Mouse (Mus musculus): Measurements from ENCODE around the gene Tgm2. TPM values are rescaled to one million over a fixed set of nuclear protein-coding genes. Genes with fewer than 3 reads are reported as not detected.
A peak's percentile ranks its signal among the peaks of the same experiment; 100 is the strongest.

Gene Tgm2
- polyA plus RNA-seq, 1 experiment from 2014 or later = 93.1 TPM

DNA sequence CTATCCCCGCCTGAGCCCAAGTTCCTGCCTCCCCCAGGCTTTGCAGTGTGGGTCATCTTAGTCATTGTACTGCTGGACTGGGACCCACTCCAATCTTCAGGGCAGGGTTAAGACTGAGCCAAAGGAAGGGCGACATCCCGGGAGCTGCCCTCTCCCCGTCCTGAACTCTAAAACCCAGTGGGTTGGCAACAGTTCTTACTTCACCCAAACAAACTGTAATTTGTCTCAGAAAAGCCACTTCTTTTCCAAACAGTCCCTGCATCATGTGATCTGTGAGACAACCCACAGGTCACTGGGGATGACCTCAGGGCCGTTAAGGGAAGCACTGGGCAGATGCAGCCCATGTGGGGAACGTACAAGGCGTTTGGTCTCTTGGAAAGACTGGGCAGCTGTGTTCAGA, 10.0 kb downstream of the Tgm2 start:
- H3K9ac ChIP-seq = no peak overlapping the region
- ATAC-seq (ENCODE audit: insufficient read depth, low FRiP score, low read depth) = no peak
- no peaks in the 10 kb centered on the region for H3K27me3 ChIP-seq (replicated peaks)
- peaks cover 5% of the 10 kb centered on the region; the same call in 1 of the 2 replicates for H3K36me3 ChIP-seq
- 0 out of 2 replicates have a peak overlapping the region, but pooled peaks have one; percentile 11 for H3K27ac ChIP-seq
- peaks cover 23% of the 10 kb centered on the region for H3K4me1 ChIP-seq
- H3K9me3 ChIP-seq = no peaks in the 10 kb centered on the region
- 37% methylated on average over 7 of the region's 7 CpGs for WGBS
- H3K4me3 ChIP-seq (replicated peaks) = no peak overlapping the region
- H3K4me2 ChIP-seq = no peak overlapping the region

DNA sequence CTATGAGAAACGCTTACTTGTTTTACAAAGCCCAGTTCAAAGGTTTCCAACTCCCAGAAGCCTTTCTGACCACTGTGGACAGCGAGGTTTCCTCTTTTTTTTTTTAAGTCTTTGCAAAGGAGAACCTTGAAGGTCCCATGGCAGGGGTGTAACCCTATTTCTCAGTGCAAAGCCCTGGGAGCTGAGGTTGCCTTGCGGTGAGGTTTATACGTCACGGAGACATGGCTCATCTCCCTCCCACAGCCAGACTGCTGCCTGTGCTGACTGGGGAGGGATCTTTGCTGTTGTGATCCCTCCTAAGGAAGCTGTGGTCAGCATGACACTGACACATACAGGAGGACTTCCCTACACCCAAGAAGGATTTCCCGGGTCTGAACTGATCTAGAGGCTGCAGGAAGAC, 13.2 kb downstream of the Tgm2 start:
- H3K36me3 ChIP-seq = peaks cover 5% of the 10 kb centered on the region; the same call in 1 of the 2 replicates
- no peak overlapping the region for H3K9ac ChIP-seq
- H3K4me2 ChIP-seq = no peak overlapping the region
- no peaks in the 10 kb centered on the region for H3K9me3 ChIP-seq
- no peak for ATAC-seq (ENCODE audit: insufficient read depth, low FRiP score, low read depth)
- 75% methylated on average over 6 of the region's 6 CpGs for WGBS
- no peak overlapping the region for H3K4me3 ChIP-seq (replicated peaks)
- H3K27ac ChIP-seq = no peak overlapping the region
- no peaks in the 10 kb centered on the region for H3K27me3 ChIP-seq (replicated peaks)
- H3K4me1 ChIP-seq = peaks cover 12% of the 10 kb centered on the region

DNA sequence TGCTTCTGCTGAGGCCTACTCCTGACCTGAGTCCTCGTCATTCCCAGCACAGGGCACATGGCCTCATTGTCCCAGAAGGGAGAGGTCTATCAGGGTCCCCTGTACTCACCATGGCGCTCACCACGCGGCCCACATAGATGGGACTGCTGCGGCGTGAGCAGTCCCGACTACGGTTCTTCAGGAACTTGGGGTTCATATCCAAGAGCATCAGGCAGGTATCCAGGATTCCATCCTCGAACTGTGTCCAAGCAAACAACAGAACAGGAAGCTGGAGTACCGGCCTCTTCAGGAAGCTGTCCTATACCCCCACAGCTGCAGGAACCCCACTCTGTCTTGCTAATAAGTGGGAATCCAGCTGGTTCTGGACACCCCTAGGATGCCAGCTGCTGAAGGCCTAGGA, 13.9 kb downstream of the Tgm2 start:
- Histone ChIP-seq H3K4me2 (no peak overlapping the region), H3K9ac (no peak overlapping the region), H3K4me1 (peaks cover 7% of the 10 kb centered on the region), H3K4me3 (replicated peaks) (no peak overlapping the region), H3K9me3 (no peaks in the 10 kb centered on the region), H3K27ac (no peak overlapping the region), H3K36me3 (peaks cover 10% of the 10 kb centered on the region), H3K27me3 (replicated peaks) (no peaks in the 10 kb centered on the region)
- ATAC-seq (ENCODE audit: insufficient read depth, low FRiP score, low read depth) = no peak
- 86% methylated on average over 10 of the region's 10 CpGs for WGBS

DNA sequence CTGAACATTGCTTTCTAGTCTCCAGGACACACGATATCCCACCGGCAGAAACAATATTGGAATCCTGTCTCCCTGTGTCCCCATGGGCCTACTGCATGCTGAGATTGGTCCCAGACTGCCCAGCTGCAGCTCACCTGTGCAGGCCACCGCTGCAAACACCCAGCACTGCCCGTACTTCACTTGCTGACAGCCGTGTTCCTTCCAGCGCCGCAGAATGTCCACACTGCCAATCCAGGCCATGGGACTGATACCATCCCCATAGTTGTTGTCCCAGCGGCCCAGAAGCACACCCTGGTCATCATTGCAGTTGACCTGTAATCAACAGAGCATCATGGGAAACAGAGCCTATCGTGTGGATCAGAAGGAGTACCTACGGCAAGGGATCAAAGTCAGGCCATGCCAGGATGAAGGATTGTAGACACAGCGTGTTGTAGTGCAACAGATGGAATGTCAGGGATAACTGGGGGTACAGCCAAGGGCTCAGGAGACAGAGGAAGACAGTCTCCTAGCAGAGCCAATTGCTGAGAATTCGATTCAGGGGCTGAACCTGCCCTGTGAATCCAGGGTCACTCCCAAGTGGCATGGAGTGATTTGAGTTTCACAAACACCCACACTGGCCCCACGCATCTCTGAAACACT, 14.9 kb downstream of the Tgm2 start:
- H3K36me3 ChIP-seq = peaks cover 16% of the 10 kb centered on the region
- H3K4me3 ChIP-seq (replicated peaks) = no peak overlapping the region
- H3K9ac ChIP-seq = no peak overlapping the region
- H3K27ac ChIP-seq = no peak overlapping the region
- 89% methylated on average over 13 of the region's 13 CpGs for WGBS
- H3K4me1 ChIP-seq = peaks cover 7% of the 10 kb centered on the region; the same call in 1 of the 2 replicates
- no peak for ATAC-seq (ENCODE audit: insufficient read depth, low FRiP score, low read depth)
- H3K4me2 ChIP-seq = no peak overlapping the region
- no peaks in the 10 kb centered on the region for H3K27me3 ChIP-seq (replicated peaks)
- H3K9me3 ChIP-seq = no peaks in the 10 kb centered on the region

DNA sequence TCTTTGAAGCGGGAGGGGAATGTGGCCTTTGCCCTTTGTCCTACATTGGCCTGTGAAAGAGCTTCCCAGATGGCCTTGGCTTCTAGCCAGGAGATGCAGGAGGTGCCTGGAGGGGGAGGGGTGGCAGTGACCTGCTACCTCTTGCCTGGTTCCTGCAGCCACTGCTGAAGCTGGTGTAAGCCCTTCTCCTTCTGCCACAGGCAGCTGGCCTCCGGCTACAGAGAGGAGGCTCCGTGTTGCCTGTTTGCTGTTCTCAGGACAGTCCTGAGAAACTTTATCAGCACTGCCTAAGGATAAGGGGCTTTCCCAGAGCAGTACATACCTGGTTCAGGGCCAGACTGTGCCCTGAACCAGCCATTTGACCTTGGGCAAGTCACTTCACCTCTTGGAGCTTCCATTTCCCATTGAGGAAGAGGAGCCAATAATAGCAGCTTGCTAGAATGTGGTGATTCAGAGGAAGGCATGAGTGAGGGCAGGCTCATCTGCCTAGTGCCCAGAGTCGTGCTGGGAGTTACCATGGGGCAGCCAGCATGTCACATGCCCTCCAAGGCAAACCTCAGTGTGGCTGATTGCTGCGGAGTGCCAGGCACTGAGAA, 15.7 kb downstream of the Tgm2 start:
- H3K27ac ChIP-seq = peak overlapping the region; percentile 26; the same call in 1 of the 2 replicates
- 48% methylated on average over 5 of the region's 5 CpGs for WGBS

DNA sequence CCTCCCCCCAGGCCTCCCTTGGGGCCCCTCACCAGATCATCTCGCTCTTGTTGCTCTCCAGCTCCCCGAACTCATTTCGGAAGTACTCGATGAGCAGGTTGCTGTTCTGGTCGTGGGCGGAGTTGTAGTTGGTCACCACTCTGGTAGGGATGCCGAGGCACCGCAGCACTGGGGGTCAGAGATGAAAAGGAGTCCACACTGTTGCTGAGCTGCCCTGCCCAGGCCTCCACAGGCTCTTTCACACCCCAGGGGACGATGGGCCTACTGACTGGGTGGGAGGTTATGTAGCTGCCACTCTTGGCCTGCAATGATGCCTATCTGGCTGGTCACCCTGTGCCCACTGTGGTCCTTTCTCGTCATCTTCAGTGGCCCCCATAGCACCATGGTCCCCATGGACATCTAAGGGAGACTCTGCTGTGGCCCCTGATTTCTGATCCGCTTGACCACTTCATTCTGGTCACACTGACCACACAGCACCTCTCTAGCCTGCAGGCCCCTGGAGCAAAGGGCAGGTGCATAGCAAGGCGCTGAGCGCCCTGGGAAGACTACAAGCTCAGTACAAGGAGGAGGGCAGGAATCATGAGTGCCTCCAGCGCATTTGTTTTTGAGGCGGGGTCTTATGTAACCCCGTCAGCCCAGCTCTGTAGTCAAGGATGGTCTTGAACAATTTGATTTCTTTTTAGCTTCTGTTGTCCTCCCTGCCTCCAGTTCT, 16.8 kb downstream of the Tgm2 start:
- no peak overlapping the region for H3K4me3 ChIP-seq (replicated peaks)
- H3K36me3 ChIP-seq = peaks cover 16% of the 10 kb centered on the region
- no peak overlapping the region for H3K27ac ChIP-seq
- no peaks in the 10 kb centered on the region for H3K27me3 ChIP-seq (replicated peaks)
- H3K4me2 ChIP-seq = no peak overlapping the region
- H3K9me3 ChIP-seq = no peaks in the 10 kb centered on the region
- no peak overlapping the region for H3K9ac ChIP-seq
- H3K4me1 ChIP-seq = peaks cover 7% of the 10 kb centered on the region; the same call in 1 of the 2 replicates
- 84% methylated on average over 16 of the region's 16 CpGs for WGBS
- no peak for ATAC-seq (ENCODE audit: insufficient read depth, low FRiP score, low read depth)

More for the DNA sequence above, 15.7 kb downstream of the Tgm2 start:
- no peak overlapping the region for H3K4me3 ChIP-seq (replicated peaks)
- peak; percentile 51 for ATAC-seq (ENCODE audit: insufficient read depth, low FRiP score, low read depth)
- H3K9me3 ChIP-seq = no peaks in the 10 kb centered on the region
- H3K9ac ChIP-seq = no peak overlapping the region
- peaks cover 21% of the 10 kb centered on the region for H3K36me3 ChIP-seq
- H3K4me1 ChIP-seq = peaks cover 7% of the 10 kb centered on the region; the same call in 1 of the 2 replicates
- no peaks in the 10 kb centered on the region for H3K27me3 ChIP-seq (replicated peaks)
- H3K4me2 ChIP-seq = no peak overlapping the region

DNA sequence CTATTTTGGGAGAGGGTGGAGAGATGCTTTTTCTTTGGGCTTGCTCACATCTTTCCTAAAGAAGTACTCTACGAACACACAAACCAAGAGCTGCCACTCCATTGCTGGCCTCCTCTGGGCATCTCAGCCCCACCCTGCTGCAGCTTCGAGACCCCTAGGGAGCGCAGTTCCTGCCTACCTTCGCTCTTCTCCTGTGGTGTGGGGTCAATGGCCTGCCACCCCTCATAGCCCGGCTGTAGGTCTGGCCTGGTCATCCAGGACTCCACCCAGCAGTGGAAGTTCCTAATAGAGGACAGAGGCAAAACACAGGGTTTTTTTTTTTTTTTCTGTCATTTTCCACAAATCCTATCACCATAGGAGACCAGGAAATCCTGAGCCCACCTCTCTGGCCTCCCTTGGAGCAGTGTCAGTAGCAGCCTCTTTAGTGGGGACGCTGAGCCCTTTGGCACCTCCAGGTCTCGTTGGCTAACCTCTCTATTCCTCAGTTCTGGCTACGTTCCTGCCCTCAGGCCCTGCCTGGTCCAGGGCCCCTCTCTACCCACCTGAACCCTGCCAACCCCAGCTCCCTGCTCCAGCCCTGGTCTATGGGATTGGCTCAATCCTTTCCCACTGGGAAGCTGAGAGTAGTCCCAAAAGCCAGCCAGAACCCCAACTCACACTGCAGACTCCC, 17.6 kb downstream of the Tgm2 start:
- Histone ChIP-seq H3K9me3 (no peaks in the 10 kb centered on the region), H3K9ac (no peak overlapping the region), H3K27ac (no peak overlapping the region), H3K36me3 (peaks cover 16% of the 10 kb centered on the region), H3K27me3 (replicated peaks) (no peaks in the 10 kb centered on the region), H3K4me2 (no peak overlapping the region), H3K4me3 (replicated peaks) (no peak overlapping the region), H3K4me1 (peaks cover 7% of the 10 kb centered on the region; the same call in 1 of the 2 replicates)
- 83% methylated on average over 8 of the region's 8 CpGs for WGBS
- ATAC-seq (ENCODE audit: insufficient read depth, low FRiP score, low read depth) = no peak

DNA sequence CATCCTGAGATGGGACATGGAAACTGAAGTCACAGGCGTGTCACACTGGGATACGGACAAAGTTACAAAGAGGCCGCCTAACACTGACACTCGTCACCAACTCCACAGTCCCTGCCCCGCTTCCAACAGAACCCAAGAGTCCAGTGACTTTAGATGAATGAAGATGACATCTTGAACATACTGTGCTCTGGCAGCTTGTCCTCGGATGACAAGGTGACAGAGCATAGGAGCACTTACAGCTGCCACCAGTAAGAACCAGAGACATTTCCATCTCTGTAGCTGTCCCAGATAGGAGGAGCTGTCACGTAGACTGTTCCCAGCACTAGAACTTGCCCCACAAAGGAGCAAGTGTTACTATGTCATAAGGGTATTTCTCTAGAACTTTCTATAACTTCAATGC, 18.4 kb downstream of the Tgm2 start:
- WGBS = 84% methylated on average over 7 of the region's 7 CpGs
- H3K4me2 ChIP-seq = no peak overlapping the region
- no peaks in the 10 kb centered on the region for H3K9me3 ChIP-seq
- H3K4me3 ChIP-seq (replicated peaks) = no peak overlapping the region
- no peaks in the 10 kb centered on the region for H3K27me3 ChIP-seq (replicated peaks)
- peaks cover 16% of the 10 kb centered on the region; the same call in 1 of the 2 replicates for H3K36me3 ChIP-seq
- no peak overlapping the region for H3K9ac ChIP-seq
- no peak for ATAC-seq (ENCODE audit: insufficient read depth, low FRiP score, low read depth)
- peaks cover 7% of the 10 kb centered on the region; the same call in 1 of the 2 replicates for H3K4me1 ChIP-seq
- no peak overlapping the region for H3K27ac ChIP-seq

DNA sequence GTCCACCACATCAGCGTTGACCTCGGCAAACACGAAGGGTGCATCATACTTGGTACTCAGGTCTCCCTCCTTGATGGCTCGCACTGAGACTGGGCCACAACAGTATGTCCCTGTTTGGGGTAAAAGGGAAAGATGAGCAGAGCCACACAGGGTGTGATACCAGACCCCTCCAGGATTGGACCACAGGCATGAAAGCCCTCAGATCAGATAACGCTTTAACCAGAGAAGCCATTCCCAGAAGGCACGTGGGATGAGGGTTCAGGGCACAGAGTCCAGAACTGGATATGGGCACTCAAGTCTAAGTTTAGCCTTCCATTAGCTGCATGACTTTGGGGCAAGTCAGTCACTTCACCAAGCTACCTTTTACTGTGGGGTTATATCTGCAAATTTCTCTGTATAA, 19.0 kb downstream of the Tgm2 start:
- no peak overlapping the region for H3K9ac ChIP-seq
- no peaks in the 10 kb centered on the region for H3K9me3 ChIP-seq
- H3K36me3 ChIP-seq = peaks cover 16% of the 10 kb centered on the region; the same call in 1 of the 2 replicates
- H3K4me1 ChIP-seq = peaks cover 7% of the 10 kb centered on the region; the same call in 1 of the 2 replicates
- H3K27me3 ChIP-seq (replicated peaks) = no peaks in the 10 kb centered on the region
- no peak for ATAC-seq (ENCODE audit: insufficient read depth, low FRiP score, low read depth)
- no peak overlapping the region for H3K4me3 ChIP-seq (replicated peaks)
- WGBS = 90% methylated on average over 6 of the region's 6 CpGs
- H3K4me2 ChIP-seq = no peak overlapping the region
- H3K27ac ChIP-seq = no peak overlapping the region

DNA sequence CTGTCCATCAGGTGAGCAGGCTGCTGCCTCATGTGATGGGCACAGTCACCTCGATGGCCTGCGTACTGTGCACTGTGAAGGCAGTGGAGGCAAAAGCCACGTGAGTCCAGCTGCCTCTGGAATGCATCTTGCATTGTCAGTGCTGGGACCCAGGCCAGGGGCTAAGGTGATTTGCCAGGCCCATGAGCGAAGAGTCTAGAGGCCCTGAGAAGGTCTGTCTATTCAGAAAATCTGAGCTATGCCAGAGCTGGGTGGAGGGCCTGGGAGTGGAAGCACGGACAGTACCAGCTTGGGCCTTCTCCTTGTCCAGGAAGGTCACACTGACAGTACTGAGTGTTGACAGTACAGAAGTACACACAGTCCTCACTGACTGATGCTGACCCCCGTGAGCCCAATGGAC, 23.4 kb downstream of the Tgm2 start:
- Histone ChIP-seq H3K9ac (no peak overlapping the region), H3K36me3 (peaks cover 19% of the 10 kb centered on the region)

DNA sequence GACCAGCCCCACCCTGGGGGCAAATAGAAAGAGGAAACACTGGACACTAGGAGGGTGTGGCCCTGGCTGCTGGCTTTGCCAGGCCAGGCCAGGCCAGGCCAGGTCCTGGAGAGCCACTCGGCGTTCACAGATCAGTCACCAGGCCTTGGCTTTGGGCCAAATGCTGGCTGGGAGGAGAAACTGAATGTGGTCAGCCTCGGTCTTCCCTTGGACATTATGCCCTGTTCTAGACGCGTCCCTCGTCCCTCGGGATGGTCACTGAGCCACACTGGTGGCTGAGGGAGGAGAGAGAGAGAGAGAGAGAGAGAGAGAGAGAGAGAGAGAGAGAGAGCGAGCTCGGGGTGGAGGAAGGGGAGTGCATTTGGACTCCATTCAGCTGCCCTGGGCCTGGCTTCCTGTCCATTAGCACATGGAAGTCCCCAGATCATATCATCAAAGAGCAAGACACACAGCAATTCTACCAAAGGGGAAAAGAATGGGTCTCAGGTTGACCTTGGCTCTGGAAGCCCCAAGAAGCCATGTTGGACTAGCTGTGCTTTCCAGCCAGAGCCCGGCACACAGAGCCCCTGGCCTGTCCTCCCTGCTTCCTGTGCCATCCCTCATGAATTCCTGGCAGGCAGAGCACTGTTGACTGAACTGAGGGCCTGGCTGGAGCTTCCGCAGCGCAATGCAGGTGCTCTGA, 24.4 kb downstream of the Tgm2 start:
- no peaks in the 10 kb centered on the region for H3K9me3 ChIP-seq
- H3K9ac ChIP-seq = no peak overlapping the region
- H3K27me3 ChIP-seq (replicated peaks) = no peaks in the 10 kb centered on the region
- ATAC-seq (ENCODE audit: insufficient read depth, low FRiP score, low read depth) = peak; percentile 11
- H3K4me1 ChIP-seq = peaks cover 15% of the 10 kb centered on the region
- WGBS = 45% methylated on average over 10 of the region's 12 CpGs
- no peak overlapping the region for H3K4me2 ChIP-seq
- H3K27ac ChIP-seq = peak overlapping the region; percentile 18; the same call in 1 of the 2 replicates
- H3K36me3 ChIP-seq = peaks cover 8% of the 10 kb centered on the region; the same call in 1 of the 2 replicates
- H3K4me3 ChIP-seq (replicated peaks) = no peak overlapping the region

More for the DNA sequence above, 23.4 kb downstream of the Tgm2 start:
- Histone ChIP-seq H3K4me1 (peaks cover 11% of the 10 kb centered on the region), H3K4me3 (replicated peaks) (no peak overlapping the region), H3K4me2 (no peak overlapping the region), H3K27ac (no peak overlapping the region), H3K9me3 (no peaks in the 10 kb centered on the region), H3K27me3 (replicated peaks) (no peaks in the 10 kb centered on the region)
- 68% methylated on average over 6 of the region's 6 CpGs for WGBS
- ATAC-seq (ENCODE audit: insufficient read depth, low FRiP score, low read depth) = no peak
